Mouse (Mus musculus): ENCODE measurements around the gene Ube2v1.

- TF ChIP-seq POLR2A (IDR thresholded peaks at IDR 0.05; ENCODE audit: low read depth, low read length): no peak
- TF ChIP-seq CTCF (IDR thresholded peaks at IDR 0.05; ENCODE audit: extremely low read depth, insufficient read length, insufficient replicate concordance, low read depth, low read length): no peak
Observed at GRCm38 (mm10) chr2:167649290-167650032, 17.6 kb upstream of the Ube2v1 start.
